Mouse (Mus musculus) midbrain, embryonic 13.5 days (tissue): Measurements from ENCODE around the gene Cd163. TPM values are rescaled to one million over a fixed set of nuclear protein-coding genes. Genes with fewer than 3 reads are reported as not detected.

Source experiments
- ATAC-seq: fragments of 200-750 bp; cut with Nextera tagmentation; 2 replicates; pipeline ENCODE4 v1.8.0; 2017; ENCODE audit warnings: mild to moderate bottlenecking, moderate TSS enrichment, moderate library complexity
- H3K27ac ChIP-seq: fragments of 300-500 bp; sonication (generic); 2 replicates; pipeline ENCODE4 v1.5.1; 2015; ENCODE audit warnings: inconsistent platforms, mild to moderate bottlenecking, moderate library complexity
- H3K27me3 ChIP-seq: fragments of 300-500 bp; sonication (generic); 2 replicates; pipeline ENCODE4 v1.6.1; 2015; ENCODE audit warnings: mild to moderate bottlenecking, inconsistent platforms
- H3K36me3 ChIP-seq: fragments of 300-500 bp; sonication (generic); 2 replicates; pipeline ENCODE4 v1.6.1; 2015; ENCODE audit warnings: mild to moderate bottlenecking, inconsistent platforms
- H3K4me1 ChIP-seq: fragments of 300-500 bp; sonication (generic); replicated peaks from 2 replicates; pipeline ENCODE4 v1.6.1; 2015; ENCODE audit warnings: inconsistent platforms
- H3K4me2 ChIP-seq: fragments of 300-500 bp; sonication (generic); replicated peaks from 2 replicates; pipeline ENCODE4 v1.6.1; 2015; ENCODE audit warnings: moderate library complexity, mild to moderate bottlenecking, inconsistent platforms
- H3K4me3 ChIP-seq: fragments of 300-500 bp; sonication (generic); replicated peaks from 2 replicates; pipeline ENCODE4 v1.5.1; 2015; ENCODE audit warnings: mild to moderate bottlenecking, inconsistent platforms
- H3K9ac ChIP-seq: fragments of 300-500 bp; sonication (generic); replicated peaks from 2 replicates; pipeline ENCODE4 v1.6.1; 2015; ENCODE audit warnings: mild to moderate bottlenecking, inconsistent platforms
- H3K9me3 ChIP-seq: fragments of 300-500 bp; sonication (generic); 2 replicates; pipeline ENCODE4 v1.6.1; 2016; ENCODE audit warnings: mild to moderate bottlenecking, inconsistent platforms
- WGBS: fragments of 180-500 bp; shearing (Covaris S2); methylation state at CpG from one replicate; pipeline ENCODE4 v1.1.7; 2015; 5-methylcytosine and 5-hydroxymethylcytosine counted together
- polyA plus RNA-seq: library from polyadenylated mRNA; unstranded; fragments of >200 nt; fragmentation: Nextera tagmentation; extraction: Ambion mirVana; gene quantifications from 2 replicates; pipeline ENCODE4 v1.2.1, GENCODE M21; 2015

The Cd163 gene
- polyA plus RNA-seq, 1 experiment from 2014 or later: 0.12 TPM

- Histone ChIP-seq H3K9me3 (no peaks in the 10 kb centered on the region), H3K4me3 (no peak overlapping the region), H3K27ac (no peak overlapping the region), H3K27me3 (no peaks in the 10 kb centered on the region), H3K36me3 (no peaks in the 10 kb centered on the region), H3K4me2 (no peak overlapping the region), H3K9ac (no peak overlapping the region), H3K4me1 (no peaks in the 10 kb centered on the region)
- no peak for ATAC-seq
- WGBS: 90% methylated on average over 11 of the region's 11 CpGs
These were observed 71.0 kb downstream of the Cd163 start for GRCm38 (mm10) chr6:124375435-124375884.

DNA sequence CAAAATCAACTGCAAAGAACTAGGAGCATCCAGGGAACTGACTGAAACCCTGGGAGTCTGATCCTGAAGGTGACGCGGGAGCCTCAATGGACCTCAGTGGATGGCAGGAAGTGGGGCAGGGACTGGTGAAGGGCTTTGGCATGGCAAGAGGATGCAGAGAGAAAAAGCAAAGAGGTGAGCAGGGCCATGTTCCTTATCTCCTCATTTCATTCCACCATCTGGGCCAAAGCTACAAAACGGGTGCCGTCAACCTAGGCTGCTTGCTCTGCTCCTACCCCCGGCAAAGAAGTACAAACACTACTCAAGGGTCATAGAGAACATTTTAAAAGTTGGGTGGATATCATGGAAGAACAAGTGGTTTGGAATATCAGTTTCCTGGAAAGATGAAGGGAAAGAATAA lies 71.9 kb downstream of the Cd163 start:
- Histone ChIP-seq H3K9me3 (no peaks in the 10 kb centered on the region), H3K4me1 (no peaks in the 10 kb centered on the region), H3K27ac (no peak overlapping the region), H3K4me2 (no peak overlapping the region), H3K27me3 (no peaks in the 10 kb centered on the region), H3K4me3 (no peak overlapping the region), H3K9ac (no peak overlapping the region), H3K36me3 (no peaks in the 10 kb centered on the region)
- 95% methylated on average over 5 of the region's 5 CpGs for WGBS
- ATAC-seq: no peak

- Histone ChIP-seq H3K27ac (no peak overlapping the region), H3K27me3 (no peaks in the 10 kb centered on the region), H3K9ac (no peak overlapping the region), H3K4me2 (no peak overlapping the region), H3K4me1 (no peaks in the 10 kb centered on the region), H3K4me3 (no peak overlapping the region), H3K9me3 (no peaks in the 10 kb centered on the region), H3K36me3 (no peaks in the 10 kb centered on the region)
- 76% methylated on average over 4 of the region's 4 CpGs for WGBS
- ATAC-seq: no peak
These were observed 73.2 kb downstream of the Cd163 start for GRCm38 (mm10) chr6:124377494-124378255.

DNA sequence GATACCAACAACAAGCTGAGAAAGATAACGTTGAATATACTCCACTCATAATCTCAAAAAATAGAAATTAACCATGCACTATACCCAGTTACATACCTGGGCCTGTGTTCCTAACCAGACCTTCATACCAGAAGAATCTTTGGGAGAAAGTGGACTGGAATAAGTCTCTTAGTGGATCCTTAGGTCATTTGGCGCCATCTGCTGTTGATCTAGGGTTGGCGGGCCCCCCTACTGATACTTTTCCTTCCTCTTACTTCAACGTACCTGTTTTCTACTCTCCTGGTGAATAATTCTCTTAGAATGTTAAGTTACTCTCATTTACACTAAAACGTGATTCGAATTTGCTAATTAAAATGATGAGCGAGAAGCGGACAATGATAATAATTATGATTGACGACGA lies 74.9 kb downstream of the Cd163 start:
- no peak overlapping the region for H3K4me2 ChIP-seq
- ATAC-seq: no peak
- H3K27ac ChIP-seq: no peak overlapping the region
- no peaks in the 10 kb centered on the region for H3K9me3 ChIP-seq
- 38% methylated on average over 10 of the region's 10 CpGs for WGBS
- no peaks in the 10 kb centered on the region for H3K4me1 ChIP-seq
- no peaks in the 10 kb centered on the region for H3K36me3 ChIP-seq
- H3K4me3 ChIP-seq: no peak overlapping the region
- H3K27me3 ChIP-seq: no peaks in the 10 kb centered on the region
- no peak overlapping the region for H3K9ac ChIP-seq

Other genes starting within 250 kb of the Cd163 start
- not detected in 2 replicates for gene Vmn2r27, start 72.8 kb upstream of the Cd163 start, polyA plus RNA-seq
- gene Pex5, start 110.4 kb downstream of the Cd163 start, polyA plus RNA-seq: 74.9 and 78.0 TPM in 2 replicates
- 68.2 and 72.8 TPM in 2 replicates for gene Clstn3, start 160.1 kb downstream of the Cd163 start, polyA plus RNA-seq
- 0.10 and 0.15 TPM in 2 replicates for gene C1rl, start 188.5 kb downstream of the Cd163 start, polyA plus RNA-seq
- 0.12 TPM in 1 of 2 replicates, not detected in the other for gene C1ra, start 207.7 kb downstream of the Cd163 start, polyA plus RNA-seq
- 0.09 and 0.51 TPM in 2 replicates for gene C1s1, start 237.7 kb downstream of the Cd163 start, polyA plus RNA-seq